Mouse (Mus musculus) CH12.LX (cell line): Measurements from ENCODE around the gene Tmem185b. TPM values are rescaled to one million over a fixed set of nuclear protein-coding genes. Genes with fewer than 3 reads are reported as not detected.

ENCODE experiments used
- DNase-seq: peaks from one replicate; pipeline ENCODE4 v3.0.0-alpha.2; 2013; ENCODE audit errors: extremely low read depth
- H3K27ac ChIP-seq: 2 replicates; pipeline ENCODE4 v1.5.1; 2012; ENCODE audit warnings: low read depth, mild to moderate bottlenecking, control low read depth, moderate library complexity; ENCODE audit not compliant: insufficient read depth
- H3K27me3 ChIP-seq: replicated peaks from 2 replicates; pipeline ENCODE3; 2012; ENCODE audit warnings: inconsistent platforms
- H3K36me3 ChIP-seq, 2 experiments: replicated peaks in 1 of 2; 2 replicates each; pipeline versions ENCODE3 to v1.6.1; 2012; ENCODE audit warnings: inconsistent platforms in 1 of 2, low read length in 1 of 2, mild to moderate bottlenecking in 1 of 2, mixed read lengths in 1 of 2, moderate library complexity in 1 of 2; ENCODE audit not compliant: control insufficient read depth in 1 of 2, insufficient read depth in 1 of 2
- H3K4me1 ChIP-seq, 2 experiments: 2 replicates each; pipeline ENCODE4 v1.6.1; 2012; ENCODE audit warnings: inconsistent platforms in 1 of 2, moderate library complexity in 1 of 2; ENCODE audit not compliant: insufficient read depth in 2 of 2, control insufficient read depth in 1 of 2
- H3K4me2 ChIP-seq: 2 replicates; pipeline ENCODE4 v1.6.1; 2012; ENCODE audit warnings: low read depth, mild to moderate bottlenecking, control low read depth; ENCODE audit not compliant: poor library complexity, insufficient read depth, severe bottlenecking
- H3K4me3 ChIP-seq, 3 experiments: fragments of 150-350 bp in 1 of 3; sonication (generic) in 1 of 3; replicated peaks in 1 of 3; 2 replicates each; pipeline versions ENCODE3 to v1.5.1; 2011 to 2012; ENCODE audit warnings: low read depth in 2 of 3, low read length in 2 of 3, mild to moderate bottlenecking in 2 of 3, moderate library complexity in 2 of 3, control low read depth in 1 of 3, improper control_type of control experiment in 1 of 3, inconsistent platforms in 1 of 3, mixed read lengths in 1 of 3; ENCODE audit not compliant: poor library complexity in 1 of 3
- H3K79me2 ChIP-seq: replicated peaks from 2 replicates; pipeline ENCODE4 v1.6.1; 2012; ENCODE audit warnings: mild to moderate bottlenecking, moderate library complexity; ENCODE audit not compliant: control insufficient read depth, poor library complexity, insufficient read depth, severe bottlenecking; ENCODE audit errors: extremely low read depth
- H3K9ac ChIP-seq: 2 replicates; pipeline ENCODE4 v1.6.1; 2012; ENCODE audit warnings: low read depth, mild to moderate bottlenecking, control low read depth, moderate library complexity; ENCODE audit not compliant: insufficient read depth
- H3K9me3 ChIP-seq: replicated peaks from 2 replicates; pipeline ENCODE3; 2012; ENCODE audit warnings: low read length, inconsistent platforms, mixed read lengths
- CHD1 ChIP-seq: IDR thresholded peaks from 2 replicates; pipeline ENCODE4 v1.6.1; 2012; ENCODE audit warnings: low read depth, low read length, improper control_type of control experiment, inconsistent platforms
- CHD2 ChIP-seq: IDR thresholded peaks from 2 replicates; pipeline ENCODE4 v1.6.1; 2011; ENCODE audit warnings: low read length, improper control_type of control experiment
- EP300 ChIP-seq: IDR thresholded peaks from 2 replicates; pipeline ENCODE4 v1.6.1; 2011; ENCODE audit warnings: low read length, improper control_type of control experiment
- KAT2A ChIP-seq: IDR thresholded peaks from 2 replicates; pipeline ENCODE4 v1.6.1; 2012; ENCODE audit warnings: low read length, improper control_type of control experiment, inconsistent platforms; ENCODE audit not compliant: insufficient replicate concordance
- MAFK ChIP-seq: IDR thresholded peaks from 2 replicates; pipeline ENCODE4 v1.6.1; 2011; ENCODE audit warnings: low read length, improper control_type of control experiment; ENCODE audit not compliant: insufficient replicate concordance
- MAX ChIP-seq: IDR thresholded peaks from 2 replicates; pipeline ENCODE4 v1.6.1; 2011; ENCODE audit warnings: low read length, improper control_type of control experiment
- MEF2A ChIP-seq: IDR thresholded peaks from 2 replicates; pipeline ENCODE4 v1.6.1; 2014; ENCODE audit warnings: low read depth, mild to moderate bottlenecking, inconsistent platforms, low read length, improper control_type of control experiment, borderline replicate concordance
- MXI1 ChIP-seq: IDR thresholded peaks from 2 replicates; pipeline ENCODE4 v1.6.1; 2011; ENCODE audit warnings: mild to moderate bottlenecking, low read depth, low read length, improper control_type of control experiment
- MYC ChIP-seq: IDR thresholded peaks from 2 replicates; pipeline ENCODE4 v1.6.1; 2011; ENCODE audit warnings: low read depth, mild to moderate bottlenecking, improper control_type of control experiment, low read length
- NRF1 ChIP-seq: IDR thresholded peaks from 2 replicates; pipeline ENCODE4 v1.6.1; 2014; ENCODE audit warnings: low read depth, mild to moderate bottlenecking, inconsistent platforms, low read length, improper control_type of control experiment, moderate library complexity
- POLR2A ChIP-seq: IDR thresholded peaks from 2 replicates; pipeline ENCODE4 v1.6.1; 2011; ENCODE audit warnings: low read depth, mild to moderate bottlenecking, improper control_type of control experiment, low read length
- SIN3A ChIP-seq: IDR thresholded peaks from 2 replicates; pipeline ENCODE4 v1.6.1; 2012; ENCODE audit warnings: low read length, improper control_type of control experiment, inconsistent platforms
- SMC3 ChIP-seq: IDR thresholded peaks from 2 replicates; pipeline ENCODE4 v1.6.1; 2011; ENCODE audit warnings: low read depth, low read length, improper control_type of control experiment
- TCF12 ChIP-seq: IDR thresholded peaks from 2 replicates; pipeline ENCODE4 v1.6.1; 2014; ENCODE audit warnings: low read depth, mild to moderate bottlenecking, inconsistent platforms, low read length, improper control_type of control experiment
- USF2 ChIP-seq: conservative IDR thresholded peaks from 2 replicates; pipeline ENCODE4 v1.6.1; 2011; ENCODE audit warnings: low read depth, low read length, improper control_type of control experiment
- ZKSCAN1 ChIP-seq: IDR thresholded peaks from 2 replicates; pipeline ENCODE4 v1.6.1; 2012; ENCODE audit warnings: low read depth, inconsistent platforms, low read length, improper control_type of control experiment, borderline replicate concordance
- dilution Hi-C: fragments of 300-500 bp; cut with MboI; formaldehyde crosslinking; loops from 2 replicates; pipeline ENCODE4 v1.14.3; 2020; ENCODE audit warnings: low sequenced_read_pairs; ENCODE audit not compliant: extremely low pct_unique_long_range_greater_than_20kb, extremely low pct_ligation_motif_present
- in situ Hi-C: fragments of 300-500 bp; cut with MboI; formaldehyde crosslinking; loops from 3 replicates; pipeline ENCODE4 v1.14.3; 2019; ENCODE audit warnings: low sequenced_read_pairs, low pct_ligation_motif_present, low pct_unique_long_range_greater_than_20kb, mixed read lengths
- polyA plus RNA-seq: library from polyadenylated mRNA; unstranded; fragments of >175 nt; gene quantifications from 2 replicates; pipeline ENCODE4 v1.2.1, GENCODE M21; 2012; ENCODE audit warnings: low read depth; ENCODE audit not compliant: insufficient read length
- total RNA-seq, 2 experiments: library from RNA; depleted of rRNA; stranded (reverse); fragments of 300-350 nt in 1 of 2; fragments of >200 nt in 1 of 2; gene quantifications; 2 replicates each; pipeline ENCODE4 v1.2.3; 2012 to 2014

Gene Tmem185b
- total and polyA plus RNA-seq, 3 experiments = 11.7 to 14.9 (median 13.4) TPM

DNA sequence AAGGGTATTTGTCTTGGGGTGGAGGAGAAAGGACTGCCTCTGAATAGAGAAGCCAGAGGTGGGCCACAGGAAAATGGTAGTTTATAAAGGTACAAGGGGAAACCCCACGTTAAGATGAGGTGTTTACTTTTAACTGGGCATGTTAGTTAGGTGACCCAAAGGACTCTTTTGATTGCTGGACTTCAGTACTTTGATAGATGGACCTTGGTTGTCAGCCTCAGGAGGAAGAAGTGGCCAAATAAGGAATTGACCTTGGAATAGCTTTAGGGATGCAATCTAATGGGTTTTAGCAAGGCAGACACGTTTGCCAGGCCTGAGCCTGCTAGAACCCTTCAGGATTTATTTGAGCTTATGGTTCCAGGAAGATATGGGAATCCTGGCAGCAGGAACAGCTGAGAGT, 13.3 kb downstream of the Tmem185b start:
- dilution Hi-C loops (no loop called here), in situ Hi-C loops (no loop called here)
- Histone ChIP-seq H3K9me3 (no peaks in the 10 kb centered on the region), H3K4me1 (peaks cover 0 to 5% of the 10 kb centered on the region in 2 experiments; a peak in 1 of 4 replicates), H3K4me3 (no peak overlapping the region), H3K9ac (no peak overlapping the region), H3K79me2 (no peaks in the 10 kb centered on the region), H3K36me3 (no peaks in the 10 kb centered on the region), H3K4me2 (no peak overlapping the region), H3K27ac (no peak overlapping the region), H3K27me3 (no peaks in the 10 kb centered on the region)
- no peak for DNase-seq
- no peak for TF ChIP-seq TCF12

DNA sequence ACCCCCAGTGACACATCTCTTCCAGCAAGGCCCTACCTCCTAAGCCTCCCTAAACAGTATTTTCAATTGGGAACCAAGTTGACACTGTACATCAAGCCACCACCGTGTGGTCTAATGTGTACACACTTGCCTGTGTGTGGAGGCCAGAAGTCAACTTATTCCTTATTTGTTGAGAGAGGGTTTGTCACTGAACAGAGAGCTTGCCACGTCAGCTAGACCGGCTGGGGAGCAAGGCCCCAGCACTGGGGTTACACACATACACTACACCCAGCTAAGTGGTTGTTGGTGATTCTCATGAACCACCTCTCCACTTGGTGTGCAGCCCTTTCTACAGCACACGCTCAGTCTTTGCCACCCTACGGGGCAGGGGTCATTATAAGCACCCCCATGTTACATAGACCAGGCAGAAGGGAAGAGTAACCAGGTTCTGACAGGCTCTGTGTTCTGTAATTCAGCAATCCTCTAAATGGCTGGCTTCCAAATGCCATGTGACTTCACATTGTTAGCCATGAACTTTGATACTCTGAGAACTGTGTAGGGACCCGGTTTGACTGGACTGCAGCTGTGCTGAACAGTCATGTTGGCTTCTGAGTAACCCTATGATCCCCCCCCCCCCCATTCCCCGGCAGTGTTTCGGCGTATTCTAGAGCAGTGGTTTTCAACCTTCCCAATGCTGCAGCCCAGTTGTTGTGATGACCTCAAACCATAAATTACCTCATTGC, 15.0 kb downstream of the Tmem185b start:
- DNase-seq = no peak
- Histone ChIP-seq H3K27me3 (no peaks in the 10 kb centered on the region), H3K4me1 (peaks cover 0 to 5% of the 10 kb centered on the region in 2 experiments; a peak in 1 of 4 replicates), H3K4me2 (no peak overlapping the region), H3K9ac (no peak overlapping the region), H3K36me3 (peaks cover 0 to 2% of the 10 kb centered on the region in 2 experiments), H3K4me3 (no peak overlapping the region), H3K79me2 (no peaks in the 10 kb centered on the region), H3K9me3 (no peaks in the 10 kb centered on the region), H3K27ac (no peak overlapping the region)
- no peak for TF ChIP-seq SIN3A
- no peak for TF ChIP-seq SMC3
- TF ChIP-seq CHD2 = no peak
- TF ChIP-seq MXI1 = no peak
- TF ChIP-seq KAT2A = no peak
- TF ChIP-seq MAFK = no peak
- TF ChIP-seq NRF1 = no peak
- no peak for TF ChIP-seq POLR2A
- TF ChIP-seq USF2 = no peak
- no peak for TF ChIP-seq ZKSCAN1
- TF ChIP-seq MEF2A = no peak
- no peak for TF ChIP-seq CHD1
- TF ChIP-seq EP300 = no peak
- TF ChIP-seq MAX = no peak
- no peak for TF ChIP-seq MYC
- dilution Hi-C loops (no loop called here), in situ Hi-C loops (no loop called here)
